Mouse (Mus musculus) kidney, adult 9 months (tissue): ENCODE results near the gene Tbc1d19.

ENCODE experiments used
- DNase-seq: peaks from one replicate; pipeline ENCODE4 v3.0.0; 2022

The Tbc1d19 gene

GRCm38 (mm10) chr5:53909201-53909600 is 99.8 kb downstream of the Tbc1d19 start:
- no peak for DNase-seq

- no peak for DNase-seq
Observed at GRCm38 (mm10) chr5:53920416-53920815, 111.0 kb downstream of the Tbc1d19 start.

GRCm38 (mm10) chr5:53922149-53922904 is 112.9 kb downstream of the Tbc1d19 start:
- no peak for DNase-seq

GRCm38 (mm10) chr5:53924005-53924404 is 114.6 kb downstream of the Tbc1d19 start:
- no peak for DNase-seq

GRCm38 (mm10) chr5:53926301-53926855 is 117.0 kb downstream of the Tbc1d19 start:
- no peak for DNase-seq

GRCm38 (mm10) chr5:53927886-53928285 is 118.5 kb downstream of the Tbc1d19 start:
- no peak for DNase-seq

GRCm38 (mm10) chr5:53928537-53928936 is 119.1 kb downstream of the Tbc1d19 start:
- no peak for DNase-seq

GRCm38 (mm10) chr5:53929205-53929614 is 119.8 kb downstream of the Tbc1d19 start:
- peak; percentile 55 for DNase-seq

GRCm38 (mm10) chr5:53929814-53930213 is 120.4 kb downstream of the Tbc1d19 start:
- DNase-seq, result no peak

GRCm38 (mm10) chr5:53931011-53931410 is 121.6 kb downstream of the Tbc1d19 start:
- no peak for DNase-seq

GRCm38 (mm10) chr5:53933628-53934027 is 124.2 kb downstream of the Tbc1d19 start:
- DNase-seq, result peak; percentile 59

GRCm38 (mm10) chr5:53934040-53934439 is 124.6 kb downstream of the Tbc1d19 start:
- no peak for DNase-seq

- DNase-seq, result no peak
Observed at GRCm38 (mm10) chr5:53934826-53935225, 125.4 kb downstream of the Tbc1d19 start.

- no peak for DNase-seq
Observed at GRCm38 (mm10) chr5:53937187-53937586, 127.8 kb downstream of the Tbc1d19 start.

- DNase-seq, result no peak
Observed at GRCm38 (mm10) chr5:53939026-53939425, 129.6 kb downstream of the Tbc1d19 start.

GRCm38 (mm10) chr5:53941322-53942024 is 132.1 kb downstream of the Tbc1d19 start:
- DNase-seq, result no peak

- no peak for DNase-seq
Observed at GRCm38 (mm10) chr5:53942332-53942731, 132.9 kb downstream of the Tbc1d19 start.

GRCm38 (mm10) chr5:53943321-53943857 is 134.0 kb downstream of the Tbc1d19 start:
- DNase-seq, result no peak

GRCm38 (mm10) chr5:53946747-53947146 is 137.3 kb downstream of the Tbc1d19 start:
- DNase-seq, result no peak

GRCm38 (mm10) chr5:53947549-53948183 is 138.3 kb downstream of the Tbc1d19 start:
- no peak for DNase-seq

GRCm38 (mm10) chr5:53948606-53949266 is 139.3 kb downstream of the Tbc1d19 start:
- peak; percentile 82 for DNase-seq

- no peak for DNase-seq
Observed at GRCm38 (mm10) chr5:53950189-53950588, 140.8 kb downstream of the Tbc1d19 start.

- DNase-seq, result no peak
Observed at GRCm38 (mm10) chr5:53953216-53953615, 143.8 kb downstream of the Tbc1d19 start.
